Mouse (Mus musculus) heart, embryonic 13.5 days (tissue): ENCODE results near the gene Gna14. TPM values are rescaled to one million over a fixed set of nuclear protein-coding genes. Genes with fewer than 3 reads are reported as not detected.

Experiments
- ATAC-seq: fragments of 200-750 bp; cut with Nextera tagmentation; 2 replicates; pipeline ENCODE4 v1.8.0; 2017; ENCODE audit warnings: moderate TSS enrichment; ENCODE audit not compliant: insufficient number of reproducible peaks, low FRiP score, low TSS enrichment; ENCODE audit errors: extremely low read depth
- H3K27ac ChIP-seq: fragments of 300-500 bp; sonication (generic); replicated peaks from 2 replicates; pipeline ENCODE4 v1.5.1; 2015; ENCODE audit warnings: moderate library complexity, mild to moderate bottlenecking, inconsistent platforms
- H3K27me3 ChIP-seq: fragments of 300-500 bp; sonication (generic); replicated peaks from 2 replicates; pipeline ENCODE4 v1.6.1; 2015; ENCODE audit warnings: mild to moderate bottlenecking, inconsistent platforms
- H3K36me3 ChIP-seq: fragments of 300-500 bp; sonication (generic); 2 replicates; pipeline ENCODE4 v1.6.1; 2015; ENCODE audit warnings: mild to moderate bottlenecking, inconsistent platforms
- H3K4me1 ChIP-seq: fragments of 300-500 bp; sonication (generic); 2 replicates; pipeline ENCODE4 v1.6.1; 2015; ENCODE audit warnings: inconsistent platforms
- H3K4me2 ChIP-seq: fragments of 300-500 bp; sonication (generic); 2 replicates; pipeline ENCODE4 v1.6.1; 2015; ENCODE audit warnings: inconsistent platforms, mild to moderate bottlenecking, moderate library complexity
- H3K4me3 ChIP-seq: fragments of 300-500 bp; sonication (generic); 2 replicates; pipeline ENCODE4 v1.5.1; 2015; ENCODE audit warnings: moderate library complexity, mild to moderate bottlenecking, inconsistent platforms
- H3K9ac ChIP-seq: fragments of 300-500 bp; sonication (generic); 2 replicates; pipeline ENCODE4 v1.6.1; 2015; ENCODE audit warnings: inconsistent platforms, mild to moderate bottlenecking, moderate library complexity
- H3K9me3 ChIP-seq: fragments of 300-500 bp; sonication (generic); 2 replicates; pipeline ENCODE4 v1.6.1; 2016; ENCODE audit warnings: inconsistent platforms
- WGBS: fragments of 180-500 bp; shearing (Covaris S2); methylation state at CpG from one replicate; pipeline ENCODE4 v1.1.7; 2015; ENCODE audit warnings: mixed read lengths; 5-methylcytosine and 5-hydroxymethylcytosine counted together
- polyA plus RNA-seq: library from polyadenylated mRNA; unstranded; fragments of >200 nt; fragmentation: Nextera tagmentation; extraction: Ambion mirVana; gene quantifications from 2 replicates; pipeline ENCODE4 v1.2.1, GENCODE M21; 2015

The Gna14 gene
- polyA plus RNA-seq, 1 experiment from 2014 or later: 1.6 TPM

GRCm38 (mm10) chr19:16518569-16518968 is 83.0 kb downstream of the Gna14 start:
- Histone ChIP-seq H3K27me3 (no peaks in the 10 kb centered on the region), H3K4me2 (no peak overlapping the region), H3K27ac (no peak overlapping the region), H3K9me3 (no peaks in the 10 kb centered on the region), H3K9ac (no peak overlapping the region), H3K4me1 (no peaks in the 10 kb centered on the region), H3K4me3 (no peak overlapping the region), H3K36me3 (no peaks in the 10 kb centered on the region)
- ATAC-seq: no peak
- WGBS: 62% methylated on average over 3 of the region's 3 CpGs

- Histone ChIP-seq H3K9me3 (no peaks in the 10 kb centered on the region), H3K9ac (no peak overlapping the region), H3K27ac (no peak overlapping the region), H3K4me3 (no peak overlapping the region), H3K4me2 (no peak overlapping the region), H3K36me3 (no peaks in the 10 kb centered on the region), H3K4me1 (no peaks in the 10 kb centered on the region), H3K27me3 (no peaks in the 10 kb centered on the region)
- WGBS: 69% methylated on average over 3 of the region's 3 CpGs
- ATAC-seq: no peak
Observed at GRCm38 (mm10) chr19:16520608-16521007, 85.0 kb downstream of the Gna14 start.

DNA sequence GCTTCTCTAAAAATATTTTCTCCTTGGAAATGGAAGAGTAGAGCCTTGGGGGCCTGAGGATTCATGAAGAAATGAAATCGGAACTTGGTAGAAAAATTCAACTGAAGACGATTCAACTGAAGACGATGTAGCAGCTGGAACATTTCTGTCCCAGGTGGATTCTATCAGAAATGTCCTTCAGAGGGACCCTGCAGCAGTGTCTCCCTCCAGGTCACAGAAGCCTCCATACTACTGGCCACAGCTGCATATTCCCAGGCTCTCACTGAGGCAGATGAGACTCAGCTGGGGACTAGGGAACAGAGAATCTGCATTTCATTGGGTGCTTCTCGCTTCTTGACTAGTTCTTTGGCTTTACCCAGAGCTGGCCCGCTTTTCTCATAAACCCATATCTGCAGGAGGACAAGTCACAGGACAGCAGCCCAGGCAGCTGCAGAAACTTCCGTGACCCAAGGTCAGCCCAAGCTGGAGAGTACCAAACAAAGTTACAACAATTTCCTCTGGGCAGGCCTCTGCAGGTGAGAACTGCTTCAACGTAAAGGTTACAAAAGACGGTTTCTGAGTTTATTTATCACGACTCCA is 90.8 kb downstream of the Gna14 start:
- H3K4me1 ChIP-seq: no peaks in the 10 kb centered on the region
- no peak overlapping the region for H3K27ac ChIP-seq
- no peak for ATAC-seq
- no peak overlapping the region for H3K9ac ChIP-seq
- H3K9me3 ChIP-seq: no peaks in the 10 kb centered on the region
- WGBS: 78% methylated on average over 9 of the region's 9 CpGs
- no peak overlapping the region for H3K4me2 ChIP-seq
- H3K36me3 ChIP-seq: no peaks in the 10 kb centered on the region
- H3K27me3 ChIP-seq: no peaks in the 10 kb centered on the region
- H3K4me3 ChIP-seq: no peak overlapping the region

- H3K9me3 ChIP-seq: no peaks in the 10 kb centered on the region
- H3K36me3 ChIP-seq: no peaks in the 10 kb centered on the region
- H3K4me3 ChIP-seq: no peak overlapping the region
- 71% methylated on average over 5 of the region's 5 CpGs for WGBS
- no peak overlapping the region for H3K27ac ChIP-seq
- H3K27me3 ChIP-seq: no peaks in the 10 kb centered on the region
- no peak overlapping the region for H3K9ac ChIP-seq
- ATAC-seq: no peak
- no peaks in the 10 kb centered on the region for H3K4me1 ChIP-seq
- no peak overlapping the region for H3K4me2 ChIP-seq
Observed at GRCm38 (mm10) chr19:16527031-16527430, 91.5 kb downstream of the Gna14 start.

DNA sequence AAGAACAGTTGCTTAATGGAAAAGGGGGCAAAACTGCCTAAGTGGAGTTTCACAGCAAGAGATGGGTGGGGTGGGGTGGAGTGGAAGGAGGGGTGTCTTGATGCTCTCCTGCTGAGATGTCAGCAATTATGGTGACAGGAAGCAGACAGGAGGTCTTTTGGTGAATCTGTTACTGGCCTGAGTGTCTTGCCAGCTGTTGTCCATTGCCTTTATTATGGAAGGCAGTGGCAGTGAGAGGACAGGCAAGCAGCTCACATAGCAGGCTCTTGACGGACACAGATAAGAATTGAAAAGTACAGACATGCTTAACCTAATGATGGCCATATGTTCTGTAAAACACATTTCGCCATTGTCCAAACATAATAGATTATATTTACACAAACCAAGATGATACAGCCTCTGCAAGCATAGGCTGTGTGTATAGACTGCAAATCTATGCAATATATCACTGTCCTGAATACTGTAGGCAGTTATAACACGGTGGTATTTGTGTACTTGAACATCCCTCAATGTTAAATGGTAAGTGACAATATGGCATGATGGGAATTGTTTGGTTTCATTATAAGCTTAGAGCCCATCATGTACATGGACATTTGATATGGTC is 92.8 kb downstream of the Gna14 start:
- 57% methylated on average over 3 of the region's 3 CpGs for WGBS
- H3K4me3 ChIP-seq: no peak overlapping the region
- no peak overlapping the region for H3K4me2 ChIP-seq
- ATAC-seq: no peak
- H3K36me3 ChIP-seq: no peaks in the 10 kb centered on the region
- no peak overlapping the region for H3K9ac ChIP-seq
- no peaks in the 10 kb centered on the region for H3K27me3 ChIP-seq
- H3K4me1 ChIP-seq: no peaks in the 10 kb centered on the region
- no peaks in the 10 kb centered on the region for H3K9me3 ChIP-seq
- H3K27ac ChIP-seq: no peak overlapping the region

- Histone ChIP-seq H3K27me3 (no peaks in the 10 kb centered on the region), H3K27ac (no peak overlapping the region), H3K4me2 (no peak overlapping the region), H3K9me3 (no peaks in the 10 kb centered on the region), H3K36me3 (no peaks in the 10 kb centered on the region), H3K4me1 (no peaks in the 10 kb centered on the region), H3K4me3 (no peak overlapping the region), H3K9ac (no peak overlapping the region)
- ATAC-seq: no peak
Observed at GRCm38 (mm10) chr19:16529293-16529920, 93.8 kb downstream of the Gna14 start.

GRCm38 (mm10) chr19:16529999-16530398 is 94.4 kb downstream of the Gna14 start:
- H3K36me3 ChIP-seq: no peaks in the 10 kb centered on the region
- no peak overlapping the region for H3K4me2 ChIP-seq
- ATAC-seq: no peak
- H3K9me3 ChIP-seq: no peaks in the 10 kb centered on the region
- H3K4me1 ChIP-seq: no peaks in the 10 kb centered on the region
- no peaks in the 10 kb centered on the region for H3K27me3 ChIP-seq
- WGBS: 51% methylated on average over 4 of the region's 4 CpGs
- no peak overlapping the region for H3K27ac ChIP-seq
- no peak overlapping the region for H3K4me3 ChIP-seq
- no peak overlapping the region for H3K9ac ChIP-seq

DNA sequence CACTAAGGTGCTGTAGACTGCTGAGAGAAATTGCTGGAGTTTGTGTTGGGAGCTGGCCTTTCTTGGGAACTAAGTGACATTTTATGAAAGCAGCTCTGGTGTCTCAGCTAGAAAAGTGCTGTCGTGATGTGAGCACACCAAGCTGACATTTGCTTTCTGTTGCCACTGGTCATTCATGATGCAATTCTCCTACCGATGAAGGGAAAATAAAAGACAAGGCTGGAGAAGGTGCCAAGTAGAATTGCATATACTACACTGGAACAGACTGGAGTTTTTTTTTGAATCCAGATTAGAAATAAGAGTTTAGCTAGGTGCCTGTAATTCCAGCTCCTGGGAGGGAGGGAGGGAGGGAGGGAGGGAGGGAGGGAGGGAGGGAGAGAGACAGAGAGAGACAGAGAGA is 98.7 kb downstream of the Gna14 start:
- Histone ChIP-seq H3K4me3 (no peak overlapping the region), H3K27ac (no peak overlapping the region), H3K4me2 (no peak overlapping the region), H3K9me3 (no peaks in the 10 kb centered on the region), H3K27me3 (no peaks in the 10 kb centered on the region), H3K36me3 (no peaks in the 10 kb centered on the region), H3K9ac (no peak overlapping the region), H3K4me1 (no peaks in the 10 kb centered on the region)
- no peak for ATAC-seq
- WGBS: 71% methylated on average over 2 of the region's 2 CpGs

GRCm38 (mm10) chr19:16538416-16538815 is 102.9 kb downstream of the Gna14 start:
- no peak overlapping the region for H3K9ac ChIP-seq
- H3K27ac ChIP-seq: no peak overlapping the region
- WGBS: 80% methylated on average over 2 of the region's 2 CpGs
- H3K4me1 ChIP-seq: no peaks in the 10 kb centered on the region
- no peak for ATAC-seq
- no peak overlapping the region for H3K4me2 ChIP-seq
- no peaks in the 10 kb centered on the region for H3K36me3 ChIP-seq
- no peaks in the 10 kb centered on the region for H3K9me3 ChIP-seq
- H3K27me3 ChIP-seq: no peaks in the 10 kb centered on the region
- H3K4me3 ChIP-seq: no peak overlapping the region

GRCm38 (mm10) chr19:16543688-16544087 is 108.1 kb downstream of the Gna14 start:
- no peaks in the 10 kb centered on the region for H3K36me3 ChIP-seq
- H3K4me2 ChIP-seq: no peak overlapping the region
- 45% methylated on average over 4 of the region's 4 CpGs for WGBS
- no peaks in the 10 kb centered on the region for H3K9me3 ChIP-seq
- no peaks in the 10 kb centered on the region for H3K27me3 ChIP-seq
- ATAC-seq: no peak
- no peak overlapping the region for H3K4me3 ChIP-seq
- no peak overlapping the region for H3K9ac ChIP-seq
- no peak overlapping the region for H3K27ac ChIP-seq
- no peaks in the 10 kb centered on the region for H3K4me1 ChIP-seq

GRCm38 (mm10) chr19:16556988-16557387 is 121.4 kb downstream of the Gna14 start:
- H3K9me3 ChIP-seq: peaks cover 2% of the 10 kb centered on the region; the same call in 1 of the 2 replicates
- no peak overlapping the region for H3K4me2 ChIP-seq
- no peak overlapping the region for H3K4me3 ChIP-seq
- ATAC-seq: no peak
- 67% methylated on average over 8 of the region's 8 CpGs for WGBS
- H3K36me3 ChIP-seq: no peaks in the 10 kb centered on the region
- no peak overlapping the region for H3K9ac ChIP-seq
- H3K27ac ChIP-seq: no peak overlapping the region
- H3K27me3 ChIP-seq: no peaks in the 10 kb centered on the region
- no peaks in the 10 kb centered on the region; the same call in 1 of the 2 replicates for H3K4me1 ChIP-seq

DNA sequence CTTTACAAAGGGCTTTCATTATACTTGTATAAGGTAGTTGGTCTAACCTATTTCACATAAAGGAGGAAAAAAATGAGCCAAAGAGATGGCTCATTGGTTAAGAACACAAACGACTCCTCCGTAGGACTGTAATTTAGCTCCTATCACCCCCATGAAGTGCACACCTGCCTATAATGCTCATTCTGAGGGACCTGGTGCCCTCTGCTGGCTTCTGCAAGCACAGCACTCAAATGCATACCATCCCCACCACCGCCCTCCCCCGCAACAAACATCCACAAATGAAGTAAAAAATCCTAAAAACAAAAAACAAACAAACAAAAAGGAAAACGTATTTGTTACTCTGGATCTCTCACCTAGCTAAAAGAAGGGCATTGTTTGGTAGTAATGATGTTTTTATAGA is 122.4 kb downstream of the Gna14 start:
- Histone ChIP-seq H3K36me3 (no peaks in the 10 kb centered on the region), H3K27me3 (no peaks in the 10 kb centered on the region), H3K4me1 (no peaks in the 10 kb centered on the region; the same call in 1 of the 2 replicates), H3K9me3 (peaks cover 2% of the 10 kb centered on the region; the same call in 1 of the 2 replicates), H3K4me3 (no peak overlapping the region), H3K4me2 (no peak overlapping the region), H3K27ac (no peak overlapping the region), H3K9ac (no peak overlapping the region)
- WGBS: 69% methylated on average over 5 of the region's 5 CpGs
- ATAC-seq: no peak
